Mouse (Mus musculus) kidney, postnatal 0 days (tissue): Measurements from ENCODE around the gene Aatf. TPM values are rescaled to one million over a fixed set of nuclear protein-coding genes. Genes with fewer than 3 reads are reported as not detected.
A peak's percentile ranks its signal among the peaks of the same experiment; 100 is the strongest.

Source experiments
- ATAC-seq: fragments of 200-750 bp; cut with Nextera tagmentation; replicated peaks from 2 replicates; pipeline ENCODE4 v1.8.0; 2017; ENCODE audit warnings: low read depth, moderate number of reproducible peaks, moderate TSS enrichment, moderate library complexity; ENCODE audit not compliant: low FRiP score
- DNase-seq: peaks from one replicate; pipeline ENCODE4 v3.0.0-alpha.2; 2016; ENCODE audit warnings: low spot score
- H3K27ac ChIP-seq: fragments of 300-500 bp; sonication (generic); 2 replicates; pipeline ENCODE4 v1.5.1; 2014; ENCODE audit warnings: mild to moderate bottlenecking
- H3K27me3 ChIP-seq: fragments of 300-500 bp; sonication (generic); 2 replicates; pipeline ENCODE4 v1.6.1; 2014; ENCODE audit warnings: low read length, mixed read lengths; ENCODE audit not compliant: insufficient read depth
- H3K36me3 ChIP-seq: fragments of 300-500 bp; sonication (generic); 2 replicates; pipeline ENCODE4 v1.6.1; 2014; ENCODE audit warnings: low read length, mixed read lengths; ENCODE audit not compliant: insufficient read depth
- H3K4me1 ChIP-seq: fragments of 300-500 bp; sonication (generic); replicated peaks from 2 replicates; pipeline ENCODE4 v1.6.1; 2014; ENCODE audit warnings: antibody characterized with exemption, low read length, mixed read lengths; ENCODE audit not compliant: insufficient read depth
- H3K4me2 ChIP-seq: fragments of 300-500 bp; sonication (generic); 2 replicates; pipeline ENCODE4 v1.6.1; 2014; ENCODE audit warnings: mild to moderate bottlenecking, low read length, moderate library complexity, mixed read lengths
- H3K4me3 ChIP-seq: fragments of 300-500 bp; sonication (generic); replicated peaks from 2 replicates; pipeline ENCODE4 v1.5.1; 2014; ENCODE audit warnings: low read depth, low read length
- H3K9ac ChIP-seq: fragments of 300-500 bp; sonication (generic); 2 replicates; pipeline ENCODE4 v1.6.1; 2014; ENCODE audit warnings: low read depth, low read length
- H3K9me3 ChIP-seq: fragments of 300-500 bp; sonication (generic); replicated peaks from 2 replicates; pipeline ENCODE4 v1.6.1; 2016; ENCODE audit warnings: low read length, inconsistent platforms, mixed read lengths
- CTCF ChIP-seq: IDR thresholded peaks from 2 replicates; pipeline ENCODE4 v1.5.1; 2016; ENCODE audit warnings: antibody characterized with exemption, low read depth, mild to moderate bottlenecking, moderate library complexity
- WGBS: fragments of 180-500 bp; shearing (Covaris S2); extraction: QIAGEN DNeasy Blood & Tissue Kit; methylation state at CpG from one replicate; pipeline ENCODE4 v1.1.7; 2014; 5-methylcytosine and 5-hydroxymethylcytosine counted together
- polyA plus RNA-seq: library from polyadenylated mRNA; unstranded; fragments of >200 nt; fragmentation: Nextera tagmentation; extraction: Ambion mirVana; gene quantifications from 2 replicates; pipeline ENCODE4 v1.2.1, GENCODE M21; 2015

The Aatf gene
- polyA plus RNA-seq, 1 experiment from 2014 or later = 40.7 TPM

GRCm38 (mm10) chr11:84525421-84526274 is 12.3 kb upstream of the Aatf start, which contains the start of gene Lhx1:
Lhx1 (minus strand) TSS chr11:84525535.
- peak; percentile 66 for DNase-seq
- Histone ChIP-seq H3K9ac (peak within 1 kb of the TSS; percentile 72), H3K4me2 (peak within 1 kb of the TSS; percentile 63), H3K4me3 (peak within 1 kb of the TSS; percentile 58), H3K36me3 (no peaks in the 10 kb centered on the region), H3K4me1 (peaks cover 12% of the 10 kb centered on the region), H3K27ac (peak within 1 kb of the TSS; percentile 74), H3K27me3 (peaks cover 50% of the 10 kb centered on the region), H3K9me3 (no peaks in the 10 kb centered on the region)
- peak; percentile 72 for ATAC-seq
- WGBS = under 1% methylated on average over 64 of the region's 64 CpGs
- peak; percentile 39 for TF ChIP-seq CTCF

GRCm38 (mm10) chr11:84524511-84525270 is 11.4 kb upstream of the Aatf start:
- 0 out of 2 replicates have a peak, but pooled peaks cover 6% of the 10 kb centered on the region for H3K4me1 ChIP-seq
- H3K9ac ChIP-seq = peak overlapping the region; percentile 72
- no peak for TF ChIP-seq CTCF
- ATAC-seq (no peak), DNase-seq (no peak)
- H3K27ac ChIP-seq = peak overlapping the region; percentile 74
- H3K36me3 ChIP-seq = no peaks in the 10 kb centered on the region
- H3K9me3 ChIP-seq = no peaks in the 10 kb centered on the region
- peak overlapping the region; percentile 58 for H3K4me3 ChIP-seq
- peak overlapping the region; percentile 63 for H3K4me2 ChIP-seq
- under 1% methylated on average over 44 of the region's 48 CpGs for WGBS
- peaks cover 51% of the 10 kb centered on the region for H3K27me3 ChIP-seq

- Histone ChIP-seq H3K4me2 (peak overlapping the region; percentile 63), H3K36me3 (no peaks in the 10 kb centered on the region), H3K9ac (peak overlapping the region; percentile 72), H3K27ac (no peak overlapping the region), H3K4me3 (peak overlapping the region; percentile 58), H3K9me3 (no peaks in the 10 kb centered on the region), H3K4me1 (0 out of 2 replicates have a peak, but pooled peaks cover 3% of the 10 kb centered on the region), H3K27me3 (peaks cover 55% of the 10 kb centered on the region)
- no peak for TF ChIP-seq CTCF
- no peak for DNase-seq
- WGBS = under 1% methylated on average over 35 of the region's 35 CpGs
- ATAC-seq = no peak
Measured at GRCm38 (mm10) chr11:84523841-84524510, 10.7 kb upstream of the Aatf start.

- H3K36me3 ChIP-seq = no peaks in the 10 kb centered on the region
- peak overlapping the region; percentile 63 for H3K4me2 ChIP-seq
- no peaks in the 10 kb centered on the region for H3K9me3 ChIP-seq
- DNase-seq (no peak), ATAC-seq (no peak)
- WGBS = 3% methylated on average over 16 of the region's 16 CpGs
- peak overlapping the region; percentile 72 for H3K9ac ChIP-seq
- peak overlapping the region; percentile 47; the same call in 1 of the 2 replicates for H3K27ac ChIP-seq
- H3K27me3 ChIP-seq = peaks cover 55% of the 10 kb centered on the region
- no peak for TF ChIP-seq CTCF
- H3K4me3 ChIP-seq = peak overlapping the region; percentile 58
- 0 out of 2 replicates have a peak, but pooled peaks cover 3% of the 10 kb centered on the region for H3K4me1 ChIP-seq
Measured at GRCm38 (mm10) chr11:84523321-84523831, 10.1 kb upstream of the Aatf start.

GRCm38 (mm10) chr11:84522577-84523320 is 9.4 kb upstream of the Aatf start:
- Histone ChIP-seq H3K36me3 (no peaks in the 10 kb centered on the region), H3K27me3 (peaks cover 55% of the 10 kb centered on the region), H3K4me1 (0 out of 2 replicates have a peak, but pooled peaks cover 3% of the 10 kb centered on the region), H3K4me2 (peak overlapping the region; percentile 63), H3K9me3 (no peaks in the 10 kb centered on the region), H3K4me3 (peak overlapping the region; percentile 58), H3K9ac (peak overlapping the region; percentile 72), H3K27ac (peak overlapping the region; percentile 47)
- ATAC-seq (no peak), DNase-seq (no peak)
- WGBS = under 1% methylated on average over 40 of the region's 40 CpGs
- TF ChIP-seq CTCF = no peak
